ENCODE assay signal across 8 mouse cellular contexts in genomic region chr10:82666436-82667234, GRCm38 (mm10). TPM values are rescaled to one million over a fixed set of nuclear protein-coding genes. Genes with fewer than 3 reads are reported as not detected.
DNase-seq lines count a peak whose midpoint lies in the region; ATAC-seq and TF ChIP-seq lines count a peak whose summit lies in the region.

No protein-coding gene starts in this region.

- no peak for TF ChIP-seq POLR2A in small intestine, adult 2 months (IDR thresholded peaks at IDR 0.05; ENCODE audit: low read depth, low read length)

- peaks cover 8% of the 10 kb centered on the region; the same call in 1 of the 2 replicates for H3K4me1 ChIP-seq in embryonic facial prominence, embryonic 13.5 days
- H3K4me1 ChIP-seq in limb, embryonic 10.5 days = peaks cover 7% of the 10 kb centered on the region; the same call in 1 of the 2 replicates
- 0 out of 2 replicates have a peak, but pooled peaks cover 4% of the 10 kb centered on the region for H3K4me1 ChIP-seq in midbrain, embryonic 13.5 days (replicated peaks)
- H3K4me1 ChIP-seq in small intestine, adult 2 months (ENCODE audit: control insufficient read depth, insufficient read depth, insufficient read length, low read length) = no peaks in the 10 kb centered on the region

- 0 out of 2 replicates have a peak overlapping the region, but pooled peaks have one; percentile 54 for H3K9ac ChIP-seq in embryonic facial prominence, embryonic 13.5 days
- H3K9ac ChIP-seq in midbrain, embryonic 13.5 days (replicated peaks) = no peak overlapping the region

- H3K9me3 ChIP-seq in embryonic facial prominence, embryonic 13.5 days = no peaks in the 10 kb centered on the region
- H3K9me3 ChIP-seq in limb, embryonic 10.5 days (replicated peaks) = no peaks in the 10 kb centered on the region
- no peaks in the 10 kb centered on the region for H3K9me3 ChIP-seq in midbrain, embryonic 13.5 days

- peak; percentile 93 for DNase-seq in 3T3-L1 (ENCODE audit: low read depth, low spot score)
- peak; percentile 87 to 88 for DNase-seq in adrenal gland, postnatal 36 days
- DNase-seq in heart, adult 18-20 months = peak; percentile 85 to 93
- peak; percentile 84 for DNase-seq in kidney, adult 18-20 months
- peak; percentile 86 for DNase-seq in limb, embryonic 10.5 days (ENCODE audit: low spot score)

- peak; percentile 69; the same call in 1 of the 2 replicates for TF ChIP-seq CTCF in small intestine, adult 2 months (IDR thresholded peaks at IDR 0.05; ENCODE audit: extremely low read depth, insufficient read length, insufficient replicate concordance, low read depth, low read length)

- H3K4me3 ChIP-seq in embryonic facial prominence, embryonic 13.5 days = peak overlapping the region; percentile 23
- peak overlapping the region; percentile 28; the same call in 1 of the 2 replicates for H3K4me3 ChIP-seq in limb, embryonic 10.5 days
- H3K4me3 ChIP-seq in midbrain, embryonic 13.5 days (replicated peaks) = no peak overlapping the region
- H3K4me3 ChIP-seq in small intestine, adult 2 months (ENCODE audit: low read depth, low read length) = peak overlapping the region; percentile 7; the same call in 1 of the 2 replicates

- peak; percentile 78 for ATAC-seq in embryonic facial prominence, embryonic 13.5 days (ENCODE audit: insufficient number of reproducible peaks, insufficient read depth, low FRiP score, low TSS enrichment, low read depth)
- peak; percentile 96 for ATAC-seq in midbrain, embryonic 13.5 days

- H3K36me3 ChIP-seq in embryonic facial prominence, embryonic 13.5 days = no peaks in the 10 kb centered on the region; the same call in 1 of the 2 replicates
- no peaks in the 10 kb centered on the region for H3K36me3 ChIP-seq in limb, embryonic 10.5 days
- H3K36me3 ChIP-seq in midbrain, embryonic 13.5 days = no peaks in the 10 kb centered on the region
- no peaks in the 10 kb centered on the region for H3K36me3 ChIP-seq in small intestine, adult 2 months (ENCODE audit: control insufficient read depth, insufficient read depth, low read length)

- H3K27me3 ChIP-seq in embryonic facial prominence, embryonic 13.5 days = no peaks in the 10 kb centered on the region
- no peaks in the 10 kb centered on the region for H3K27me3 ChIP-seq in limb, embryonic 10.5 days (ENCODE audit: low read depth, poor library complexity, severe bottlenecking)
- H3K27me3 ChIP-seq in midbrain, embryonic 13.5 days = no peaks in the 10 kb centered on the region
- no peaks in the 10 kb centered on the region for H3K27me3 ChIP-seq in small intestine, adult 2 months (ENCODE audit: control insufficient read depth, insufficient read depth, low read length)

- no peak overlapping the region for H3K27ac ChIP-seq in embryonic facial prominence, embryonic 13.5 days
- H3K27ac ChIP-seq in limb, embryonic 10.5 days = no peak overlapping the region
- H3K27ac ChIP-seq in midbrain, embryonic 13.5 days = no peak overlapping the region
- no peak overlapping the region for H3K27ac ChIP-seq in small intestine, adult 2 months (ENCODE audit: insufficient read depth, low read depth, low read length)

- WGBS in embryonic facial prominence, embryonic 13.5 days = 20% methylated on average over 22 of the region's 22 CpGs
- WGBS in limb, embryonic 10.5 days = 25% methylated on average over 22 of the region's 22 CpGs
- 25% methylated on average over 22 of the region's 22 CpGs for whole genome bisulfite sequencing in midbrain, embryonic 13.5 days
- WGBS in small intestine, adult 2 months = 14% methylated on average over 22 of the region's 22 CpGs

- peak overlapping the region; percentile 53 for H3K4me2 ChIP-seq in embryonic facial prominence, embryonic 13.5 days
- peak overlapping the region; percentile 42 for H3K4me2 ChIP-seq in midbrain, embryonic 13.5 days (replicated peaks)

RNA-seq across cellular contexts. Expression of gene Glt8d2, which starts 23.8 kb away (rescaled TPM):
- 1 to 10 TPM; 1.7 to 2.4 TPM for total RNA-seq in adrenal gland, postnatal 36 days (2021)
- polyA plus RNA-seq in embryonic facial prominence, embryonic 13.5 days (2015; fragmentation: Nextera tagmentation; extraction: Ambion mirVana) = 14.4 and 15.3 TPM in 2 replicates
- 1 to 10 TPM; 2.1 to 3.0 TPM for total RNA-seq in heart, adult 18-20 months (2021)
- 2.9 and 4.4 TPM in 2 replicates for polyA plus RNA-seq in limb, embryonic 10.5 days (2016; fragmentation: Nextera tagmentation; extraction: Ambion mirVana)
- polyA plus RNA-seq in midbrain, embryonic 13.5 days (2015; fragmentation: Nextera tagmentation; extraction: Ambion mirVana) = 1.3 and 1.7 TPM in 2 replicates
- polyA plus RNA-seq in small intestine, adult 2 months (2012; rRNA removed) = 0.15 and 0.56 TPM in 2 replicates

RNA-seq across cellular contexts. Expression of gene Hcfc2, which starts 29.3 kb away (rescaled TPM):
- total RNA-seq in adrenal gland, postnatal 36 days (2021) = 10 to 100 TPM; 28.5 to 32.5 TPM
- 44.5 and 45.5 TPM in 2 replicates for polyA plus RNA-seq in embryonic facial prominence, embryonic 13.5 days (2015; fragmentation: Nextera tagmentation; extraction: Ambion mirVana)
- total RNA-seq in heart, adult 18-20 months (2021) = 10 to 100 TPM; 29.9 to 32.3 TPM
- 18.1 and 27.4 TPM in 2 replicates for polyA plus RNA-seq in limb, embryonic 10.5 days (2016; fragmentation: Nextera tagmentation; extraction: Ambion mirVana)
- 45.9 and 46.2 TPM in 2 replicates for polyA plus RNA-seq in midbrain, embryonic 13.5 days (2015; fragmentation: Nextera tagmentation; extraction: Ambion mirVana)
- polyA plus RNA-seq in small intestine, adult 2 months (2012; rRNA removed) = 3.1 and 5.0 TPM in 2 replicates

RNA-seq across cellular contexts. Expression of gene Tdg, which starts 37.0 kb away (rescaled TPM):
- 10 to 100 TPM; 30.2 to 31.8 TPM for total RNA-seq in adrenal gland, postnatal 36 days (2021)
- polyA plus RNA-seq in embryonic facial prominence, embryonic 13.5 days (2015; fragmentation: Nextera tagmentation; extraction: Ambion mirVana) = 153 and 156 TPM in 2 replicates
- total RNA-seq in heart, adult 18-20 months (2021) = 1 to 10 TPM; 8.6 to 9.6 TPM
- 240 and 264 TPM in 2 replicates for polyA plus RNA-seq in limb, embryonic 10.5 days (2016; fragmentation: Nextera tagmentation; extraction: Ambion mirVana)
- 229 and 241 TPM in 2 replicates for polyA plus RNA-seq in midbrain, embryonic 13.5 days (2015; fragmentation: Nextera tagmentation; extraction: Ambion mirVana)
- 7.3 and 11.5 TPM in 2 replicates for polyA plus RNA-seq in small intestine, adult 2 months (2012; rRNA removed)

RNA-seq across cellular contexts. Expression of gene 1190007I07Rik, which starts 43.6 kb away (rescaled TPM):
- 10 to 100 TPM; 23.4 to 26.6 TPM for total RNA-seq in adrenal gland, postnatal 36 days (2021)
- polyA plus RNA-seq in embryonic facial prominence, embryonic 13.5 days (2015; fragmentation: Nextera tagmentation; extraction: Ambion mirVana) = 39.7 and 43.2 TPM in 2 replicates
- total RNA-seq in heart, adult 18-20 months (2021) = 10 to 100 TPM; 27.6 to 35.3 TPM
- 42.3 and 45.2 TPM in 2 replicates for polyA plus RNA-seq in limb, embryonic 10.5 days (2016; fragmentation: Nextera tagmentation; extraction: Ambion mirVana)
- 37.4 and 39.0 TPM in 2 replicates for polyA plus RNA-seq in midbrain, embryonic 13.5 days (2015; fragmentation: Nextera tagmentation; extraction: Ambion mirVana)
- 27.1 and 30.6 TPM in 2 replicates for polyA plus RNA-seq in small intestine, adult 2 months (2012; rRNA removed)

Comparison
In these comparisons a context has a peak if more than half of its experiments do, and no peak if none do; other contexts are left out.
1. RNA of gene Tdg, which starts 37.0 kb away (polyA plus RNA-seq): 240 to 264 TPM in limb, embryonic 10.5 days, 229 to 241 TPM in midbrain, embryonic 13.5 days and 153 to 156 TPM in embryonic facial prominence, embryonic 13.5 days; 7.3 to 11.5 TPM in small intestine, adult 2 months; every median in the first group is over 10 times any median in the second.
2. Peak in every context shown above with its lines, with median percentiles within 50 percentile points of each other: DNase-seq.